In genomic region chr5:109555676-109556571, GRCm38 (mm10) we compare ENCODE assay signal across 7 mouse cellular contexts. TPM values are rescaled to one million over a fixed set of nuclear protein-coding genes. Genes with fewer than 3 reads are reported as not detected.
DNase-seq lines count a peak whose midpoint lies in the region; ATAC-seq lines count a peak whose summit lies in the region.

No protein-coding gene starts in this region.

- H3K4me1 ChIP-seq in heart, embryonic 11.5 days (ENCODE audit: control insufficient read depth, insufficient read depth, low read length): no peaks in the 10 kb centered on the region
- H3K4me1 ChIP-seq in lung, embryonic 16.5 days (replicated peaks; ENCODE audit: control insufficient read depth, insufficient read depth, low read length): no peaks in the 10 kb centered on the region
- H3K4me1 ChIP-seq in stomach, embryonic 16.5 days (ENCODE audit: control insufficient read depth, insufficient read depth, low read length): no peaks in the 10 kb centered on the region

- ATAC-seq in heart, embryonic 11.5 days (replicated peaks; ENCODE audit: insufficient number of reproducible peaks, low FRiP score, low TSS enrichment): no peak
- no peak for ATAC-seq in lung, embryonic 16.5 days (ENCODE audit: low read depth)
- no peak for ATAC-seq in stomach, embryonic 16.5 days (ENCODE audit: insufficient read depth, low FRiP score)

- H3K9ac ChIP-seq in heart, embryonic 11.5 days (ENCODE audit: low read depth, low read length): no peak overlapping the region
- no peak overlapping the region for H3K9ac ChIP-seq in lung, embryonic 16.5 days (ENCODE audit: low read length)
- no peak overlapping the region for H3K9ac ChIP-seq in stomach, embryonic 16.5 days (ENCODE audit: low read length)

- H3K9me3 ChIP-seq in heart, embryonic 11.5 days (replicated peaks; ENCODE audit: control insufficient read depth, low read length): peaks cover 36% of the 10 kb centered on the region
- H3K9me3 ChIP-seq in lung, embryonic 16.5 days (ENCODE audit: control insufficient read depth, low read length): peaks cover 43% of the 10 kb centered on the region
- peaks cover 47% of the 10 kb centered on the region for H3K9me3 ChIP-seq in stomach, embryonic 16.5 days (replicated peaks; ENCODE audit: control insufficient read depth, low read length)

- H3K27me3 ChIP-seq in heart, embryonic 11.5 days (ENCODE audit: control insufficient read depth, insufficient read depth, low read length): no peaks in the 10 kb centered on the region
- no peaks in the 10 kb centered on the region for H3K27me3 ChIP-seq in lung, embryonic 16.5 days (ENCODE audit: control insufficient read depth, insufficient read depth, low read depth, low read length)
- H3K27me3 ChIP-seq in stomach, embryonic 16.5 days (ENCODE audit: control insufficient read depth, insufficient read depth, low read length): no peaks in the 10 kb centered on the region

- 0 out of 2 replicates have a peak overlapping the region, but pooled peaks have one; percentile 89 for H3K27ac ChIP-seq in heart, embryonic 11.5 days (ENCODE audit: low read depth, low read length)
- peak overlapping the region; percentile 98 for H3K27ac ChIP-seq in lung, embryonic 16.5 days (ENCODE audit: low read length)
- peak overlapping the region; percentile 98; the same call in 1 of the 2 replicates for H3K27ac ChIP-seq in stomach, embryonic 16.5 days (ENCODE audit: low read length)

- peak; percentile 15 for DNase-seq in urinary bladder, postnatal 10 days (ENCODE audit: low spot score)
- DNase-seq in urinary bladder, postnatal 36 days (ENCODE audit: low spot score in 2 of 2): no peak
- DNase-seq in cerebellum, adult 9-11 months: peak; percentile 90
- DNase-seq in kidney, postnatal 4 days: peak; percentile 29 to 34

- peaks cover 13% of the 10 kb centered on the region for H3K36me3 ChIP-seq in heart, embryonic 11.5 days (ENCODE audit: control insufficient read depth, insufficient read depth, low read length)
- H3K36me3 ChIP-seq in lung, embryonic 16.5 days (ENCODE audit: control insufficient read depth, insufficient read depth, low read length): peaks cover 22% of the 10 kb centered on the region
- peaks cover 23% of the 10 kb centered on the region for H3K36me3 ChIP-seq in stomach, embryonic 16.5 days (ENCODE audit: control insufficient read depth, insufficient read depth, low read length)

- H3K4me2 ChIP-seq in heart, embryonic 11.5 days: peak overlapping the region; percentile 68
- H3K4me2 ChIP-seq in lung, embryonic 16.5 days (ENCODE audit: low read depth, low read length): peak overlapping the region; percentile 63
- H3K4me2 ChIP-seq in stomach, embryonic 16.5 days (ENCODE audit: low read depth, low read length): peak overlapping the region; percentile 69

- WGBS in heart, embryonic 11.5 days (ENCODE audit: insufficient replicate concordance): 73% methylated on average over 54 of the region's 54 CpGs
- 70% methylated on average over 54 of the region's 54 CpGs for WGBS in lung, embryonic 16.5 days
- WGBS in stomach, embryonic 16.5 days: 71% methylated on average over 54 of the region's 54 CpGs

- H3K4me3 ChIP-seq in heart, embryonic 11.5 days (ENCODE audit: low read depth, low read length): peak overlapping the region; percentile 66
- peak overlapping the region; percentile 80 for H3K4me3 ChIP-seq in lung, embryonic 16.5 days (ENCODE audit: low read length)
- peak overlapping the region; percentile 80 for H3K4me3 ChIP-seq in stomach, embryonic 16.5 days (replicated peaks; ENCODE audit: low read length)

RNA-seq across cellular contexts. Expression of gene Crlf2, which starts 2.9 kb away (rescaled TPM):
- 5.4 and 5.8 TPM in 2 replicates for polyA plus RNA-seq in heart, embryonic 11.5 days (2014; fragmentation: Nextera tagmentation; extraction: Ambion mirVana)
- 11.8 and 13.2 TPM in 2 replicates for polyA plus RNA-seq in lung, embryonic 16.5 days (2015; fragmentation: Nextera tagmentation; extraction: Ambion mirVana)
- polyA plus RNA-seq in stomach, embryonic 16.5 days (2015; fragmentation: Nextera tagmentation; extraction: Ambion mirVana): 5.7 and 7.4 TPM in 2 replicates

Comparison
In these comparisons a context has a peak if more than half of its experiments do, and no peak if none do; other contexts are left out.
1. DNase-seq: peak in urinary bladder, postnatal 10 days (single experiment), cerebellum, adult 9-11 months (single experiment) and kidney, postnatal 4 days (2 of 2); none in urinary bladder, postnatal 36 days (0 of 2).
2. Peak in every context shown above with its lines, with median percentiles within 50 percentile points of each other: H3K27ac ChIP-seq, H3K4me2 ChIP-seq and H3K4me3 ChIP-seq.